Mouse (Mus musculus): ENCODE data around the gene Syt1.

Gene Syt1

DNA sequence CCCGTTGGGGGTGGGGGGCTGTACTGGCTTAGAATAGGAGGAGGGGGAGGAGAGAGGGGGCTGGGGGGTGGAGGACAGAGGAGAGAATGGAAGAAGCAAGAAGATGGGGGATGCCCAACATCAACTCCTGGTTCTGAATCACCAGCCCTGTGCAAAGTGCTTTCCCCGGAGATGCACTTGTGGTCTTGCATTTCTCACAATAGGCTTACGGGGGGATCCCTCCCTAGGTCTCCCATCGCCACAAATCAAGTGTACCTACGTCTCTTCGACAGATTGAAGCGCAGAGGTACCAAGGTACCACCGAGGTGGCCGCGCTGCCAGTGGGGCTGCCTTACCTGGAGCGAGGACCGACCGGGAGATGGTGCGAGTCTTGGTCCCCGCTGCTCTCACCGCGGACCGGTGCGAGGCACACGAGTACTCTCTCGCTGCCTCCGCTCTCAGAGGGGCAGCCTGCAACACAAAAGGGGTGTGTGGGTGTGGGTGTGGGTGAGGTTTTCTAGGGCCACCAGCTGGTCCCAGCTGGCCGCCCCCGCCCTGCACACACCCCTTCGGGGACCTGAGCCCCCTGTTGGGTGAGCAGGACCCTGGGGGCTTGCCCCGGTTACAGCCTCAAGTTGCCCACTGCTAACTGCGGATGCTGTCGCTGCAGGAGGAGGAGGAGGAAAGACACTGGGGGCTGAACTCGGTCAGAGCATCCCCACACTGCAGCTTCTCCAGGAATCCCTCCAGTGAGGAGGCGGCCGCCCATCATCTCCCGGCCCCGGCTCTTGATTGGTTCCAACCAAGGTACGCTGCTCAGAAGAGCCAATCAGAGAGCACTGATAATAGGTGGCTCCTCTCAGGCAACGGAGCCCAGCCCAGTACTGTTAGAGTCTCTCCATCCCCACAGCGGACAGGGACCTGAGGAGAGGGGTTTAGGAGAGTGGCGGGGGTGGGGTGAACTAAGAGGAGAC, at the start of gene Syt1:
Syt1 (minus strand) TSS at position 742 of the 953 bp plus-strand sequence.
- peak; percentile 92 to 93 for DNase-seq

- DNase-seq = no peak
Measured at GRCm38 (mm10) chr10:109056500-109056899, 45.7 kb upstream of the Syt1 start.

GRCm38 (mm10) chr10:109047537-109047936, 36.8 kb upstream of the Syt1 start:
- no peak for DNase-seq

DNA sequence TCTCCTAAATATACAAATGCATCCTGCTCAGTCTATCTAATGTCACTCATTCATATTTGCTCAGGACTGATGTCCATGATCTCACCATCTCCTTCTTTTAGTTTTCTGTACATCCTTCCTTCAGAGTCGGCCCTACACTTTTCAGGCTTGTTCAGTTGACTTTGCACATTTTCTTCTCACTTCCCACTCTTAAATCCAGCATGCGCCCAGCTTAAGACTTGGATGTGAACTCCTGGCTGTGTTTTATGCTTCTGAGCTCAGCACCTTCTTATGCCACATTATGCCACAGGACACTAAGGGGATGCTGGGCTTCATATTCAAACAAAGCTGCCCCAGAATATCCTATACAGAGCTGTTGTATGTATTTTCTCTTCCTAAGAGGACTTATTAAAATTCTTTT, 36.2 kb upstream of the Syt1 start:
- no peak for DNase-seq

GRCm38 (mm10) chr10:109011226-109012165, 714 bp upstream of the Syt1 start:
- DNase-seq = peak; percentile 55 to 75

DNA sequence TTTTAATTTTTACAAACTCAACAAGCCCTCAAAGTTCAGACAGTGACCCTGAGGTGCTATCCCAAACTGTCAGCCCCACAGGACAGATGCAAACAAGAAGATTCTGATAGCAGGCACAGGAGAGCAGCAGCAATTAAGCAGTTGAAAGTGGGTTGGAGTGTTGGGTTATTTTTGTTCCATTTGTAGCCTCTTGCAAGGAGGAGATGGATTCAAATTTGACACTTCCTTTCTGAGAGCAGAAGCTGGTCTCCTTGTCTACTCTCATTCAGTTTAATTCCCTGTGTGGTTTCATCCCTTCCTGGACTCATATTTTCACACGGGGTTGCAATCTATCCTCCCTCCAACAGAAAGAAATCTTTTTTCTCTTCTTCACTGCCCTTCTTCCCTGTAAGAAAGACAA, 951 bp downstream of the Syt1 start:
- peak in 1 of 2 experiments; percentile 32 for DNase-seq

GRCm38 (mm10) chr10:109008456-109008855, 2.3 kb downstream of the Syt1 start:
- DNase-seq = peak; percentile 26 to 38

DNA sequence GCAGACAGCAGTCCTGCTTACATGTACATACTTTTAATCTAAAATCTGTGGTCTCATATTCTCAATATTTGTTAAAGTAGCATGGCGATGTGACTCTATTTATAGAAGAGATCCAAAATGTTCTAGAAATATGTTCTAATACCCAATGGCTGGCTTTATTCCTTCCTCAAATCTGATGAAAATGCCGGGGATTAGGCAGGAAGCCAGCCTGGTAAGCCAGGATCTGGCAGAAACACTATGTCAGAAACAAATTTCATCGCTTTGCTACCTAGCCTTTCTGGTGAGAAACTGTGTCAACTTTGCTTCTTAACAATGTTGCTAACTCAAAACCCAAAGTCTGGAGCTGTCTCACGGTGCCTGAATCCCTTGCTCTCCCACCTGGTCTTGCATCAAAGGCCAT, 7.3 kb downstream of the Syt1 start:
- peak; percentile 67 to 80 for DNase-seq

GRCm38 (mm10) chr10:108987250-108987649, 23.5 kb downstream of the Syt1 start:
- no peak for DNase-seq

GRCm38 (mm10) chr10:108979660-108980059, 31.1 kb downstream of the Syt1 start:
- DNase-seq = peak; percentile 91 to 95

GRCm38 (mm10) chr10:108954952-108955351, 55.8 kb downstream of the Syt1 start:
- no peak for DNase-seq

GRCm38 (mm10) chr10:108952182-108952581, 58.6 kb downstream of the Syt1 start:
- peak; percentile 68 to 74 for DNase-seq

- DNase-seq = no peak
Measured at GRCm38 (mm10) chr10:108936838-108937430, 73.8 kb downstream of the Syt1 start.

- DNase-seq = peak; percentile 36 to 43
Measured at GRCm38 (mm10) chr10:108930299-108930698, 80.5 kb downstream of the Syt1 start.

DNA sequence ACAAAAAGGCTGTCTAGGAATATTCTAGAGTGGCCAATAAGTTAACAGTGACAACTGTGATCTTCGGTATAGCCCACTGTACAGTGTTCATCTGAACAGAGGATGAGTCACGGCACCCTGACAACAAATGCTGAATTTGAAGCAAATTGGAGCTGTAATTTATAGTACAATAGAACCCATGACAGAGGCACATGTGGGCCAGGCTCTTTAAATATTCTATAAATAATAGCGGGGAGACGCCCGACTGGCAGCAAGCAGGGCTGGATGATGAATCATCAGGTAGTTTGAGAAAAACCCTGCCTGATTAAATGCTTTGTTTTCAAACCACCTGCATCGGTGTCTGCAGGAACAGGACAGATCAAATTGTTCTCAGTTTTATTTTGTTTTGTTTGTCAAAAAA, 81.1 kb downstream of the Syt1 start:
- no peak for DNase-seq

- no peak for DNase-seq
Measured at GRCm38 (mm10) chr10:108905264-108905663, 105.5 kb downstream of the Syt1 start.

DNA sequence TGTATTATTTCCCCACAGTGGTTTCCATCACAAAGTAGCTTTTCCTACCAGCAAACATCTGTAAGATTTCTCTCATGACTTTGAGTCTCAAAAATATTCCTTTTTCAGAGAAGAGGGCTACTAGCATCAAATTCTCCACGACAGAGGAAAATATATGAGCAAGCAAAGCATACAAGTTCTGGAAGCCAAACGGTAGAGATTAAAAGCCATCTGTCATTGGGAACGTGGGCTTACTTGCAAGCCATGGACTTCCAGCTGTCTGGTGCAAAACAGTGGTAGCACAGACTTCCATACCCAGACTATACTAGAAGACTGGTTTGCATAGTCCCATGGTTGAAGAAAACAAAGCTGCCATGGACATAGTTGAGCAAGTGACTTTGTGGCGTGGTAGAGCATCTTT, 106.4 kb downstream of the Syt1 start:
- peak in 1 of 2 experiments; percentile 29 for DNase-seq

DNA sequence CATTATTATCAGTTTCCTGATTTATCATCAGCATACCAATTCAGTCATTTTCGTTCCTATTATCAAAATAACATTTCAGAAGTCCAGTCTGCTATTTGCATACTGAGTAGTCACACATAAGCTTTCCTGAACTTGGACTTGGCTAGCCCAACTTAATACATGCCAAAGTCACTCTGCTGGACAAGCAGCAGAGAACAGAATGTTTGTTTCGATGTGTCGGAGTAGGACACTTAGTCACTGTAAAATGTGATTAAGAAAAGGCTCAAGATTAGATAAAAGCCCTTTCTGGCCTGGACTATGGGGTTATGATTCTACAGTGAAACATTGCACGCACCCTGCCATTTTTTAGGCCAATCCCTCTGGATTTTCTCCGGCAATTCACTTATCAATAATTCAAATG, 114.3 kb downstream of the Syt1 start:
- DNase-seq = no peak

DNA sequence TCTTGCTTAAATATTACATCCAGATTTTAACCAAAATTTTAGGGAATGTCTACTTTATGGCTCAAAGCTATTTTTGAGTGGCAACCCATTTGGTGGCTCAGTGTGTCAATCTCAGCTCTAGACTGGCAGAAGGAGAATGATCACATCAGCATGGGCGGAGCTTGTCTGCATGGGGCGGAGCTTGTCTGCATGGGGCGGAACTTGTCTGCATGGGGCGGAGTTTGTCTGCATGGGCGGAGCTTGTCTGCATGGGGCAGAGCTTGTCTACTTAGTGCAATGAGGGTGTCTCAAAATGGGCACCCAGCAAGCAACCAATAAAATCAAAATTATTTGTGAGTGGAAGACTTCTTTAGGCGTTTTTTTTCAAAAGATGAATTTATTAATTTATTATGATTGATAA, 117.5 kb downstream of the Syt1 start:
- DNase-seq = no peak

- no peak for DNase-seq
Measured at GRCm38 (mm10) chr10:108892441-108892840, 118.3 kb downstream of the Syt1 start.

- no peak for DNase-seq
Measured at GRCm38 (mm10) chr10:108889084-108889483, 121.7 kb downstream of the Syt1 start.

- no peak for DNase-seq
Measured at GRCm38 (mm10) chr10:108886781-108887180, 124.0 kb downstream of the Syt1 start.

- no peak for DNase-seq
Measured at GRCm38 (mm10) chr10:108885769-108886168, 125.0 kb downstream of the Syt1 start.
